Mouse (Mus musculus): ENCODE data around the gene Myo9b.

GRCm38 (mm10) chr8:71379008-71379407, 106.5 kb downstream of the Myo9b start:
- TF ChIP-seq HCFC1 (IDR thresholded peaks at IDR 0.05; ENCODE audit: borderline replicate concordance, insufficient read depth, low read length) (no peak), MAFK (IDR thresholded peaks at IDR 0.05; ENCODE audit: insufficient read depth, low read depth, low read length) (no peak)
